Mouse (Mus musculus): ENCODE data around the gene Mrgbp.

The Mrgbp gene

DNA sequence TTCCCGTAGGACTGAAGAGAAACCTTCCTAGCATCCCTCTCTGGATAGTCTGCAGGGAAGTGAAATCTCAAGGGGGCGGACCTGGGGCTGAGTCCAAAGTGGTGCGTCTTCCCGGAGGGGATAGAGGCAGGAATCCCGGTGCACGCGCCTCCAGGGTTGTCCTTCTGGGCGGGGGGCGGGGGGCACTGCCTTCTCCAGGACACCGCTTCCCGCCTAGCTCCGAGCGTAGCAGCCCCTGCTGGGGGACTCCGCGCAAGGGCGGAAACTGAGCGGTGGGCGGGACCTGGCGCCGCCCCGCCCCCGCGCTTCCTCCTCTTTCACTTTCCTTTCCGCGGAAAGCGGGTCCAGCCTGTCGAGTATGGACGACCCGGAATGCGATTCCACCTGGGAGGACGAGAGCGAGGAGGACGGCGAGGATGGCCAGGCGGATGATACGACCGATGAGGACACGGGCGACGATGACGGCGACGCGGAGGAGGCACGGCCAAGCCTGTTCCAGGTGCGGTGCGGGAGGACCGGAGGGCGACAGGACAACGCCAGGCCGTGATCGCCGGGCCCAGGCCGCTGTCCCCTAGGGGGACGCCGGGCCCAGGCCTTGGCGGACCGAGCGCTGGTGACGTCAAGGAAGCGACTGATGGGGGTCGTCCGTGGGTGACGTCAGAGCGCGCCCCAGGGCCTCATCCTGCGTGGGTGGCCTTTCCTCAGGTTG, 8.2 kb downstream of the Mrgbp start, which contains the start of gene Ogfr:
TSS of gene Ogfr (plus strand) at position 123 of the 709 bp plus-strand sequence.
- peak; percentile 31 for DNase-seq (ENCODE audit: extremely low spot score, low read depth, low spot score)

DNA sequence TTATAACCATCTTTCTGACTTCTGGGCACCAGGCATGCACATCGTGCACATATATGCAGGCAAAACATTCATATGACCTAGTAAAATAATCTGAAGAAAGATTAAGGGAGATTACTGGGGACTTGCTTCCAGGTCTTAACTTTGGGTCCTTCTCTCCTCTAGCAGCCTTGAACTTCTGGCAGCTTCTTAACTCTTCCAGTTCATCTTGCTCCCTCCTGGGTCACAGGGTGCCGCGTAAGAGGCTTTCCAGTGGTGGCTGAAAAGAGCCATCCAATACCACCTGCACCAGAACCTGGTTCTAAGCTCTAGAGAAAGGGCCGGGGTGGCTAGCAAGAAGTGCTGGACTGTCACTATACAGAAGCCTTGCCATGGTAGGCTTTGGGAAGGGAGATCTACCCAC, 16.4 kb downstream of the Mrgbp start, which contains the start of gene Col9a3:
TSS of gene Col9a3 (plus strand) at position 301 of the 400 bp plus-strand sequence.
- DNase-seq (ENCODE audit: extremely low spot score, low read depth, low spot score), result no peak

DNA sequence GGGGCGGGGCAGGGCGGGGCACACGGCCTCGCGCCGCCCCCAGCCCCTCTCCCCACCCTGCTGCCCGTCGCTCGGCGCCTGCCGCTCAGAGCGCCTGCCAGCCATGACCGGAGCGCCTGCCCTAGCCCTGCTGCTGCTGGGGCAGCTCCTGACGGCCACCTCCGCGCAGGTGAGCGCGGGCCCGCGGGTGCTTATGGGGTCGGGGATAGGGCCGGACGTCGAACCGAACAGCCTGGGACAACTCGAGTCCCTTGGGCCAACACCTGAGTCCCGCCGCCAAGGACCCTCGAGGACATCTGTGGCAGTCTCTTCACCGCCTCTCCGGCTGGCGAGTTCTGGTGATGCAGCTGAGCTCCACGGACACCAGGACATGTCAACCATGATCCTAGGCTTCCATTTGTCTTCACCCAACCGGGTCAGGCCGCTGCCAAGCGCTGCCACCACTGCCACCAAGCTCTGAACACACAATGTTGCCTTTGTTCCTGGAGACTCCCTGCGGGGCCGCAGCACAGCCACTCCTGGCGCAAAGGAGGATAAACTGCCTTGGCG, 17.1 kb downstream of the Mrgbp start:
- no peak for DNase-seq (ENCODE audit: extremely low spot score, low read depth, low spot score)

DNA sequence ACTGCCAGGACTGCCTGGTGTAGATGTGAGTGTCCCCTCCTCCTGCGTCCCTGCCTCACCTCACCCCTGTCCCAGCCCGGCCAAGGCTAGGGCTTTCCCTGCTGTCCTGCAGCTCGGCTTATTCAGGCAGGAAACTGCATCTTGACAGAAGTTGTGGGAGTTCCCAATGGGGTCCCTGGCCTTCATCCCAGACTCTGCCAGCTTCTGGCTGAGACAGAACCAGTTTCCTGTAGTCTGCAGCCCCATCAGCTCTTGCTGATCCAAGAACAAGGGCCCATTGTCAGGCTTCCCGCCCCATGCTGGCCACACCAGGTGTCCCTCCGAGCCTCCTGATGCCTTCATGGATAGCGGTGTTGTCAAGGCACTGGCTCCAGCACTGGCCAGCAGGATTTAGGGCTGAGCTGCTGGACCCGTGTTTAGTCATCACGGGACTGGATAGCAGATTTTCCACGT, 19.5 kb downstream of the Mrgbp start:
- no peak for DNase-seq (ENCODE audit: extremely low spot score, low read depth, low spot score)

DNA sequence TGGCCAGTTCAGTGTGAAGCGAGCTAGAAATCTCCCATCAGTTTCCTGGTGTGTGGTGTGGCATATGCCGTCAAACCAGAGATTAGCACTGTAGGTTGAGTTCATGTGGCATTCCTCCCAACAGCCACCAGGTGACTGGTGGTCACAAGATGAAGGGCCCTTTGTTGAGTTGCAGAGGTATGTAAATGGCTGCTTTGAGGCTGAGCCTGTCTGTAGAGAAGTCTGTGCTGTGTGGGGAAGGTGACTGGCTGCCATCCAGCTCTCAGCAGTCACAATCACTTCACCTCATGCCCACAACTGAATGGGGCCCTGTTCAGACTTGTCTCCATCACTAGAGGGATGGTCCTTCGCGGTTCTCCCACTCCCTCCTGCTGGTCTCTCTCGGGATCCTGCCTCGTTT, 23.7 kb downstream of the Mrgbp start:
- no peak for DNase-seq (ENCODE audit: extremely low spot score, low read depth, low spot score)

DNA sequence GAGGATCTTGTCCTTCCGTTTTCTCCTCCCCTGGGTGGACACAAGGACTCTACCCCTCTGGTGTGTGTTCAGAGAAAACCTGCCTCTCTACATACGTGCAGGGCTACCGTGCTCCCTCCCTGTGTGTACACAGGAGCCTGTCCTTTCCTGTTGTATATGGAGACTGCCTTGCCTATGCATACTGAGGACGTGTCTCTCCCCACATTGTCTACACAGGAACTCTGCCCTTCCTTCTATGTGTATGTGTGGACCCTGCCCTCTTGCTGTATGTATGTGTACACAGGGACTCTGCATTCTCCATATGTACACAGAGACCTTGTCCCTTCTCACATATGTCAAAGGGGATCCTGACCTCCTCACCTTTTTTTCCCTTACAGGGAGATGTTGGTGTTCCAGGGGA, 29.2 kb downstream of the Mrgbp start:
- no peak for DNase-seq (ENCODE audit: extremely low spot score, low read depth, low spot score)

DNA sequence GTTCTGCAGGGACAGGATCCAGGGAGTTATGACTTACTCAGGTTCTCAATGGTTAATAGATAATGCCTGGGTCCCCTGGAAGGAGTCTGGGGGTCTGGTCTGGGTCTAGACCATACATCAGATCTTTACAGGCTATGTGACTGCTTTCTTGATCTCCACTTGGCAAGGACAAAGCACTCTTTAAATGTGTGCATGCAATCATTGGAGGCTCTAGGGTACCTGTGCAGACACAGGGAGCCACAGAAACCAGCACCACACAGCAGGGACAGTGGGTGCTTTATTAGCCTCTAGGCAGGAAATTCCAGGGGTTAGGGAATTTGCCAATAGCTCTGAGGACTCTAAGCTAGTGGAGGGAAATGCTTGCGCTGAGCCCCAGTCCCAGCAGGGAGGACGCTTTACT, 30.8 kb downstream of the Mrgbp start:
- no peak for DNase-seq (ENCODE audit: extremely low spot score, low read depth, low spot score)

Measured in hindlimb bud, embryonic 11.5 days (tissue).